Mouse (Mus musculus) thymus, postnatal 0 days (tissue): ENCODE results near the gene Gm44973. TPM values are rescaled to one million over a fixed set of nuclear protein-coding genes. Genes with fewer than 3 reads are reported as not detected.
"Not testable (repeated sequence)": the region's sequence is repeated elsewhere in the genome, so short reads cannot be mapped to it uniquely, and the experiment has no call there.

Experiments
- DNase-seq: peaks from one replicate; pipeline ENCODE4 v3.0.0-alpha.2; 2015; ENCODE audit warnings: low spot score
- polyA plus RNA-seq: library from polyadenylated mRNA; unstranded; fragments of >200 nt; fragmentation: Nextera tagmentation; extraction: Ambion mirVana; gene quantifications from 2 replicates; pipeline ENCODE4 v1.2.1, GENCODE M21; 2015

The Gm44973 gene
- polyA plus RNA-seq, 1 experiment from 2014 or later, result 5.4 TPM

- DNase-seq, result no peak
These were observed 761 bp downstream of the Gm44973 start for GRCm38 (mm10) chr7:5016057-5016456.

GRCm38 (mm10) chr7:5016920-5017319, 1.6 kb downstream of the Gm44973 start:
- no peak for DNase-seq

GRCm38 (mm10) chr7:5017352-5017751, 2.1 kb downstream of the Gm44973 start:
- no peak for DNase-seq

- no peak for DNase-seq
These were observed 2.6 kb downstream of the Gm44973 start for GRCm38 (mm10) chr7:5017931-5018330.

GRCm38 (mm10) chr7:5019576-5019975, 4.3 kb downstream of the Gm44973 start:
- DNase-seq, result not testable (repeated sequence)

GRCm38 (mm10) chr7:5020000-5020681, 4.8 kb downstream of the Gm44973 start, which contains the start of the genes Zfp865 and Ccdc106:
Gene Zfp865, plus strand, starts transcription at chr7:5020376.
Gene Ccdc106, plus strand, starts transcription at chr7:5020553.
- DNase-seq, result peak; percentile 99

GRCm38 (mm10) chr7:5020685-5021084, 5.4 kb downstream of the Gm44973 start:
- DNase-seq, result no peak

- DNase-seq, result no peak
These were observed 5.9 kb downstream of the Gm44973 start for GRCm38 (mm10) chr7:5021197-5021596.

- no peak for DNase-seq
These were observed 14.2 kb downstream of the Gm44973 start for GRCm38 (mm10) chr7:5029543-5029942.

GRCm38 (mm10) chr7:5029946-5030345, 14.7 kb downstream of the Gm44973 start:
- no peak for DNase-seq

GRCm38 (mm10) chr7:5030554-5031275, 15.4 kb downstream of the Gm44973 start:
- DNase-seq, result no peak

- DNase-seq, result no peak
These were observed 16.2 kb downstream of the Gm44973 start for GRCm38 (mm10) chr7:5031496-5031895.

GRCm38 (mm10) chr7:5033818-5034217, 18.5 kb downstream of the Gm44973 start, which contains the start of gene 4632433K11Rik:
Gene 4632433K11Rik, plus strand, starts transcription at chr7:5034118.
- DNase-seq, result no peak

- DNase-seq, result no peak
These were observed 20.3 kb downstream of the Gm44973 start for GRCm38 (mm10) chr7:5035628-5036027.

- no peak for DNase-seq
These were observed 20.8 kb downstream of the Gm44973 start for GRCm38 (mm10) chr7:5036136-5036535.

GRCm38 (mm10) chr7:5037026-5037425, 21.7 kb downstream of the Gm44973 start:
- no peak for DNase-seq

GRCm38 (mm10) chr7:5037467-5037866, 22.2 kb downstream of the Gm44973 start:
- DNase-seq, result no peak

GRCm38 (mm10) chr7:5038109-5038732, 22.9 kb downstream of the Gm44973 start, which contains the start of gene Zfp784:
Gene Zfp784, minus strand, starts transcription at chr7:5038446.
- peak; percentile 94 for DNase-seq

GRCm38 (mm10) chr7:5038940-5039339, 23.6 kb downstream of the Gm44973 start:
- DNase-seq, result no peak

- DNase-seq, result no peak
These were observed 29.7 kb downstream of the Gm44973 start for GRCm38 (mm10) chr7:5044981-5045380.

- DNase-seq, result no peak
These were observed 30.8 kb downstream of the Gm44973 start for GRCm38 (mm10) chr7:5046112-5046511.

GRCm38 (mm10) chr7:5047313-5047712, 32.0 kb downstream of the Gm44973 start:
- peak; percentile 52 for DNase-seq
